Mouse (Mus musculus) heart, embryonic 14.5 days (tissue): Measurements from ENCODE around the gene Nudt4. TPM values are rescaled to one million over a fixed set of nuclear protein-coding genes. Genes with fewer than 3 reads are reported as not detected.

Experiments
- ATAC-seq: fragments of 200-750 bp; cut with Nextera tagmentation; 2 replicates; pipeline ENCODE4 v1.8.0; 2017; ENCODE audit warnings: low read depth, moderate TSS enrichment; ENCODE audit not compliant: insufficient number of reproducible peaks, insufficient read depth, low FRiP score
- H3K27ac ChIP-seq, 2 experiments: fragments of 200-500 bp in 1 of 2; fragments of 300-500 bp in 1 of 2; sonication (generic) in 1 of 2; replicated peaks in 1 of 2; 2 replicates each; pipeline ENCODE4 v1.5.1; 2012 to 2014; ENCODE audit warnings: low read depth in 2 of 2, low read length in 2 of 2, control low read depth in 1 of 2, mild to moderate bottlenecking in 1 of 2, mixed read lengths in 1 of 2; ENCODE audit not compliant: control insufficient read depth in 1 of 2, insufficient read depth in 1 of 2
- H3K27me3 ChIP-seq: fragments of 300-500 bp; sonication (generic); 2 replicates; pipeline ENCODE4 v1.6.1; 2014; ENCODE audit warnings: mild to moderate bottlenecking, low read length, control low read depth; ENCODE audit not compliant: control insufficient read depth, insufficient read depth
- H3K36me3 ChIP-seq: fragments of 300-500 bp; sonication (generic); 2 replicates; pipeline ENCODE4 v1.6.1; 2014; ENCODE audit warnings: mild to moderate bottlenecking, control low read depth, low read length, mixed read lengths; ENCODE audit not compliant: control insufficient read depth, insufficient read depth
- H3K4me1 ChIP-seq, 2 experiments: fragments of 200-500 bp in 1 of 2; fragments of 300-500 bp in 1 of 2; sonication (generic) in 1 of 2; 2 replicates each; pipeline ENCODE4 v1.6.1; 2012 to 2014; ENCODE audit warnings: low read length in 2 of 2, control low read depth in 1 of 2, mixed read lengths in 1 of 2; ENCODE audit not compliant: control insufficient read depth in 2 of 2, insufficient read depth in 2 of 2
- H3K4me2 ChIP-seq: fragments of 300-500 bp; sonication (generic); 2 replicates; pipeline ENCODE4 v1.6.1; 2014; ENCODE audit warnings: mild to moderate bottlenecking, low read length
- H3K4me3 ChIP-seq, 2 experiments: fragments of 200-500 bp in 1 of 2; fragments of 300-500 bp in 1 of 2; sonication (generic) in 1 of 2; 2 replicates each; pipeline ENCODE4 v1.5.1; 2012 to 2014; ENCODE audit warnings: low read length in 2 of 2, mild to moderate bottlenecking in 2 of 2, control low read depth in 1 of 2, low read depth in 1 of 2, moderate library complexity in 1 of 2; ENCODE audit not compliant: control insufficient read depth in 1 of 2, insufficient read depth in 1 of 2
- H3K9ac ChIP-seq: fragments of 300-500 bp; sonication (generic); 2 replicates; pipeline ENCODE4 v1.6.1; 2014; ENCODE audit warnings: mild to moderate bottlenecking, low read length
- H3K9me3 ChIP-seq: fragments of 300-500 bp; sonication (generic); 2 replicates; pipeline ENCODE4 v1.6.1; 2016; ENCODE audit warnings: low read length, control low read depth; ENCODE audit not compliant: control insufficient read depth
- WGBS: fragments of 180-500 bp; shearing (Covaris S2); extraction: QIAGEN DNeasy Blood & Tissue Kit; methylation state at CpG from one replicate; pipeline ENCODE4 v1.1.7; 2014; 5-methylcytosine and 5-hydroxymethylcytosine counted together
- polyA plus RNA-seq: library from polyadenylated mRNA; unstranded; fragments of >200 nt; fragmentation: Nextera tagmentation; extraction: Ambion mirVana; gene quantifications from 2 replicates; pipeline ENCODE4 v1.2.1, GENCODE M21; 2014

Nudt4 gene
- polyA plus RNA-seq, 1 experiment from 2014 or later, result 101 TPM

GRCm38 (mm10) chr10:95595852-95596639 is 32.1 kb upstream of the Nudt4 start:
- ATAC-seq, result no peak
- Histone ChIP-seq H3K4me3 (no peak overlapping the region), H3K36me3 (no peaks in the 10 kb centered on the region), H3K9ac (no peak overlapping the region), H3K9me3 (no peaks in the 10 kb centered on the region), H3K27me3 (no peaks in the 10 kb centered on the region), H3K4me2 (no peak overlapping the region), H3K4me1 (peaks cover 0 to 2% of the 10 kb centered on the region in 2 experiments; a peak in 2 of 4 replicates), H3K27ac (no peak overlapping the region)
- 31% methylated on average over 8 of the region's 8 CpGs for WGBS

- H3K36me3 ChIP-seq, result no peaks in the 10 kb centered on the region
- no peak overlapping the region for H3K9ac ChIP-seq
- peaks cover 2% of the 10 kb centered on the region; the same call in 1 of the 2 replicates for H3K9me3 ChIP-seq
- no peaks in the 10 kb centered on the region for H3K27me3 ChIP-seq
- no peak for ATAC-seq
- WGBS, result 54% methylated on average over 11 of the region's 11 CpGs
- H3K27ac ChIP-seq, result no peak overlapping the region
- H3K4me3 ChIP-seq, result no peak overlapping the region
- no peak overlapping the region for H3K4me2 ChIP-seq
- H3K4me1 ChIP-seq, result peaks cover 0 to 2% of the 10 kb centered on the region in 2 experiments; a peak in 2 of 4 replicates
These were observed 30.5 kb upstream of the Nudt4 start for GRCm38 (mm10) chr10:95594414-95594813.

GRCm38 (mm10) chr10:95591257-95591656 is 27.3 kb upstream of the Nudt4 start:
- Histone ChIP-seq H3K27ac (no peak overlapping the region), H3K4me3 (no peak overlapping the region), H3K4me1 (peaks cover 0 to 2% of the 10 kb centered on the region in 2 experiments; a peak in 2 of 4 replicates), H3K4me2 (no peak overlapping the region), H3K9me3 (peaks cover 6% of the 10 kb centered on the region; the same call in 1 of the 2 replicates), H3K36me3 (no peaks in the 10 kb centered on the region), H3K27me3 (no peaks in the 10 kb centered on the region), H3K9ac (no peak overlapping the region)
- 76% methylated on average over 4 of the region's 4 CpGs for WGBS
- ATAC-seq, result no peak

- H3K27me3 ChIP-seq, result no peaks in the 10 kb centered on the region
- no peaks in the 10 kb centered on the region for H3K36me3 ChIP-seq
- no peak overlapping the region for H3K4me3 ChIP-seq
- H3K4me1 ChIP-seq, result peaks cover 2 to 4% of the 10 kb centered on the region in 2 experiments; a peak in 3 of 4 replicates
- H3K4me2 ChIP-seq, result no peak overlapping the region
- H3K27ac ChIP-seq, result no peak overlapping the region
- no peak overlapping the region for H3K9ac ChIP-seq
- WGBS, result 91% methylated on average over 6 of the region's 6 CpGs
- peaks cover 6% of the 10 kb centered on the region; the same call in 1 of the 2 replicates for H3K9me3 ChIP-seq
- no peak for ATAC-seq
These were observed 26.2 kb upstream of the Nudt4 start for GRCm38 (mm10) chr10:95590196-95590595.

- Histone ChIP-seq H3K9me3 (peaks cover 6% of the 10 kb centered on the region; the same call in 1 of the 2 replicates), H3K27me3 (no peaks in the 10 kb centered on the region), H3K9ac (no peak overlapping the region), H3K4me2 (no peak overlapping the region), H3K4me3 (no peak overlapping the region), H3K36me3 (no peaks in the 10 kb centered on the region), H3K4me1 (peaks cover 0 to 6% of the 10 kb centered on the region in 2 experiments; a peak in 2 of 4 replicates), H3K27ac (no peak overlapping the region)
- no peak for ATAC-seq
- 84% methylated on average over 4 of the region's 4 CpGs for WGBS
These were observed 25.2 kb upstream of the Nudt4 start for GRCm38 (mm10) chr10:95589196-95589595.

- WGBS, result 80% methylated on average over 8 of the region's 8 CpGs
- Histone ChIP-seq H3K27ac (no peak overlapping the region), H3K36me3 (no peaks in the 10 kb centered on the region), H3K27me3 (no peaks in the 10 kb centered on the region), H3K9ac (no peak overlapping the region), H3K4me2 (no peak overlapping the region), H3K4me1 (peaks cover 0 to 8% of the 10 kb centered on the region in 2 experiments; a peak in 3 of 4 replicates), H3K9me3 (peaks cover 6% of the 10 kb centered on the region; the same call in 1 of the 2 replicates), H3K4me3 (no peak overlapping the region)
- ATAC-seq, result no peak
These were observed 23.7 kb upstream of the Nudt4 start for GRCm38 (mm10) chr10:95587509-95588220.

GRCm38 (mm10) chr10:95585554-95585953 is 21.6 kb upstream of the Nudt4 start:
- Histone ChIP-seq H3K27ac (no peak overlapping the region), H3K27me3 (no peaks in the 10 kb centered on the region), H3K4me3 (no peak overlapping the region), H3K9ac (no peak overlapping the region), H3K36me3 (no peaks in the 10 kb centered on the region), H3K4me2 (no peak overlapping the region), H3K9me3 (peaks cover 6% of the 10 kb centered on the region; the same call in 1 of the 2 replicates), H3K4me1 (peaks cover 0 to 8% of the 10 kb centered on the region in 2 experiments; a peak in 3 of 4 replicates)
- ATAC-seq, result no peak
- WGBS, result 69% methylated on average over 6 of the region's 6 CpGs
